Mouse (Mus musculus) testis, adult 2 months (tissue): ENCODE measurements around the gene Grap. TPM values are rescaled to one million over a fixed set of nuclear protein-coding genes. Genes with fewer than 3 reads are reported as not detected.
"Not testable (repeated sequence)": the region's sequence is repeated elsewhere in the genome, so short reads cannot be mapped to it uniquely, and the experiment has no call there.

Source experiments
- H3K27ac ChIP-seq: fragments of 200-500 bp; 2 replicates; pipeline ENCODE4 v1.5.1; 2012; ENCODE audit warnings: low read depth, low read length; ENCODE audit not compliant: control insufficient read depth, insufficient read depth
- H3K27me3 ChIP-seq: fragments of 200-500 bp; 2 replicates; pipeline ENCODE4 v1.6.1; 2012; ENCODE audit warnings: mild to moderate bottlenecking, low read length, moderate library complexity; ENCODE audit not compliant: control insufficient read depth, insufficient read depth
- H3K36me3 ChIP-seq: fragments of 200-500 bp; 2 replicates; pipeline ENCODE4 v1.6.1; 2012; ENCODE audit warnings: mild to moderate bottlenecking, low read length; ENCODE audit not compliant: control insufficient read depth, insufficient read depth
- H3K4me1 ChIP-seq: fragments of 200-500 bp; 2 replicates; pipeline ENCODE4 v1.6.1; 2012; ENCODE audit warnings: low read length; ENCODE audit not compliant: control insufficient read depth, insufficient read depth
- H3K4me3 ChIP-seq: fragments of 200-500 bp; 2 replicates; pipeline ENCODE4 v1.5.1; 2012; ENCODE audit warnings: low read depth, mild to moderate bottlenecking, low read length, moderate library complexity, mixed read lengths; ENCODE audit not compliant: control insufficient read depth
- CTCF ChIP-seq: fragments of 200-500 bp; IDR thresholded peaks from 2 replicates; pipeline ENCODE4 v1.5.1; 2012; ENCODE audit warnings: low read depth, mild to moderate bottlenecking, inconsistent platforms, low read length, moderate library complexity; ENCODE audit not compliant: control insufficient read depth, insufficient read depth, insufficient replicate concordance
- POLR2A ChIP-seq: fragments of 200-500 bp; IDR thresholded peaks from 2 replicates; pipeline ENCODE4 v1.6.1; 2012; ENCODE audit warnings: low read depth, mild to moderate bottlenecking, inconsistent platforms, low read length, moderate library complexity; ENCODE audit not compliant: control insufficient read depth
- polyA plus RNA-seq: library from polyadenylated mRNA; depleted of rRNA; stranded (reverse); fragments of >200 nt; gene quantifications from 2 replicates; pipeline ENCODE4 v1.2.3, GENCODE M21; 2012

Grap gene
- polyA plus RNA-seq, 1 experiment, result 2.2 TPM

GRCm38 (mm10) chr11:61625136-61625535 is 27.9 kb upstream of the Grap start:
- no peak overlapping the region for H3K27ac ChIP-seq
- TF ChIP-seq CTCF (no peak), POLR2A (no peak)
- H3K4me3 ChIP-seq, result no peak overlapping the region

GRCm38 (mm10) chr11:61626509-61626908 is 26.6 kb upstream of the Grap start:
- H3K36me3 ChIP-seq, result no peaks in the 10 kb centered on the region
- H3K27me3 ChIP-seq, result no peaks in the 10 kb centered on the region
- H3K27ac ChIP-seq, result no peak overlapping the region
- TF ChIP-seq POLR2A (no peak), CTCF (no peak)
- H3K4me1 ChIP-seq, result peaks cover 2% of the 10 kb centered on the region; the same call in 1 of the 2 replicates
- H3K4me3 ChIP-seq, result no peak overlapping the region

More at GRCm38 (mm10) chr11:61625136-61625535, 27.9 kb upstream of the Grap start:
- Histone ChIP-seq H3K36me3 (no peaks in the 10 kb centered on the region), H3K4me1 (peaks cover 10% of the 10 kb centered on the region), H3K27me3 (no peaks in the 10 kb centered on the region)

DNA sequence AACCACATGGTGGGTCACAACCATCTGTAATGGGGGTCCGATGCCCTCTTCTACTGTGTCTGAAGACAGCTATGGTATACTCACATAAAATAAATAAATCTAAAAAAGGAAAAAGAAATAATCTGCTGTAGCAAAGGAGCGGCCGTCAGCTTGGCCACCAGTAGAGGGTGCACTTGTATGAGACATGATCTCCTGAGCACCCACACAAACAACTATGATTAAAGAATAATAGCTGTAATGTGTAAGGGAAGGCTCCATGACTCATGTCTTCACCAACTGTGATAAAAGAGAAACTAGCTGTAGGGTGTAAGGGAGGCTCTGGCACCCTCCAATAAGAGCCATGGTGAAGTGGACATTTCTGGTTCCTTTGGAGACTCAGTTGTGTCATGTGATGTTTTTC is 23.4 kb upstream of the Grap start:
- Histone ChIP-seq H3K27ac (no peak overlapping the region), H3K36me3 (no peaks in the 10 kb centered on the region), H3K4me3 (no peak overlapping the region), H3K4me1 (no peaks in the 10 kb centered on the region), H3K27me3 (no peaks in the 10 kb centered on the region)
- TF ChIP-seq CTCF, result no peak
- TF ChIP-seq POLR2A, result no peak

DNA sequence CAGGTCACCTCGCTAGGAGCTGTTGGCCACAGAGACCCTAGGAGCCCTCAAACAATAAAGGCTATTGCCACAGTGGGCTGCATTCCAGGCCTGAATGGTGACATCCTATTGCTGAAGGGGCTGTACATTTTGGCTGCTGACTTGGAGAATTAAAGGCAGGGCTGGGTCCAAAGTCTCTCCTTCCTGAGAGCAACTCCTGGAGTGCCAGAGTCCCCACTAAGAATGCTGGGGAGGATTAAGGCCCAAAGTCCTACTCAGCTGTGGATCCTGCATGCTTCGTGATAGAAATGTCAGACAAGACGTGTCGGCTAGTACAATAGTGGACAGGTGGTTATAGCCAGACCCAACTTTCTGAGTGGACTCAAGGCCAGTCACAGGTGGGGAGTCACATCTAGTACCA is 16.8 kb upstream of the Grap start:
- not testable (repeated sequence) for H3K36me3 ChIP-seq, H3K27me3 ChIP-seq, H3K4me3 ChIP-seq, H3K27ac ChIP-seq, H3K4me1 ChIP-seq

GRCm38 (mm10) chr11:61637413-61637812 is 15.7 kb upstream of the Grap start:
- TF ChIP-seq CTCF (no peak), POLR2A (no peak)
- Histone ChIP-seq H3K27me3 (no peaks in the 10 kb centered on the region), H3K4me3 (no peak overlapping the region), H3K36me3 (no peaks in the 10 kb centered on the region), H3K4me1 (no peaks in the 10 kb centered on the region), H3K27ac (no peak overlapping the region)

DNA sequence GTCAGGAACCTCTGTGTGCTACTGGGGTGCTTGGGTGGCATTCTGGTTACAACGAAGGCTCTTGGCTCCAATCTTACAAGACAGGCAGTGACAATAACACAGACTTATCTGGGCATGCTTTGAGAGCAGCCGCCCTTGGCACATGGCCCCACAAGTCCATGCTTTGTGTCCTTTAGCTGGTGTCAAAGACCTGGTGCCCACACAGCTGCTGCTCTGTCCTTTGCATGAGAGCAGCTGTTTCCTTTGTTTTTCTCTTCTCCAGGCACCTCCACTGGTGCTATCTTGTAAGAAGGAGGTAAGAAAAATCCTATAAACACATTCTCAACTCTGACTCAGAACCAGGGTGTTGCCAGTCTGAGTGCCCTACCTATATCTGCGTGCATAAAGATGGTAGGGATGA is 15.2 kb upstream of the Grap start:
- Histone ChIP-seq H3K4me3 (no peak overlapping the region), H3K36me3 (no peaks in the 10 kb centered on the region), H3K27ac (no peak overlapping the region), H3K27me3 (no peaks in the 10 kb centered on the region), H3K4me1 (no peaks in the 10 kb centered on the region)
- no peak for TF ChIP-seq CTCF
- TF ChIP-seq POLR2A, result no peak

DNA sequence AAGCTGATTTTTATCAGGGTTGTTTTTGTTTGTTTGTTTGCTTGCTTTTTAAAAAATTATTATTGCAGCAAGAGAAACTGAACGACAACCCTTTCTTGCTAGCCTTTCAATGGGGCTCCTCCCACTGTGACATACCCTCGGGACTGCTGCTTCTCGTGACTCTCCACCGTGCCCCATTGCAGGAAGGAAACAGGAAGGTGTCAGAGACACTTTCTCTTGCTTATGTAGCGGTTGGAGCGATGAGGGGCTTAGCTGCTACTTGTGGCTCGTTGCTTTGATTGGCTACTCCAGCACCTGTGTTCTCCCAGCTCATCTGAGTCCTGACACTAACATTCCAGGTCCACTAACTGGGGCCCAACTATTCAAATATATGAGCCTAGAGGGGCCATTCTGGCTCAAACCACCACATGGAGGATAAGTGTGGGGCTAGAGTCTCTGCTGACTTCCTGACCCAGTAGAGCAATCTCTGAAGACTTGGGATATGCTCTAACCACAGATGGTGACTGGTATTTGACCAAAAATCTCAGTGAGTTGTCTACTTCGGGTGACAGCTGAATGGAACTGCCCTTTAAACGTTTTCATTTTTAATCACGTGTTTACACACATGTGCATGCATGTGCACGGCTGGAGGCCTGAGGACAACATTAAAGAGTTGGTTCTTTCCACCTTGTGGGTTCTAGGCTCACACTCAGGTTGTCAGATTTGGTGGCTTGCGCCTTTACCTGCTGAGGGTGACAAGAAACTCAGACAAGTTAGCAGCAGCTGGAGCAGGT is 14.1 kb upstream of the Grap start:
- Histone ChIP-seq H3K27me3 (no peaks in the 10 kb centered on the region), H3K4me1 (no peaks in the 10 kb centered on the region), H3K27ac (no peak overlapping the region), H3K4me3 (no peak overlapping the region), H3K36me3 (no peaks in the 10 kb centered on the region)
- TF ChIP-seq CTCF (no peak), POLR2A (no peak)

DNA sequence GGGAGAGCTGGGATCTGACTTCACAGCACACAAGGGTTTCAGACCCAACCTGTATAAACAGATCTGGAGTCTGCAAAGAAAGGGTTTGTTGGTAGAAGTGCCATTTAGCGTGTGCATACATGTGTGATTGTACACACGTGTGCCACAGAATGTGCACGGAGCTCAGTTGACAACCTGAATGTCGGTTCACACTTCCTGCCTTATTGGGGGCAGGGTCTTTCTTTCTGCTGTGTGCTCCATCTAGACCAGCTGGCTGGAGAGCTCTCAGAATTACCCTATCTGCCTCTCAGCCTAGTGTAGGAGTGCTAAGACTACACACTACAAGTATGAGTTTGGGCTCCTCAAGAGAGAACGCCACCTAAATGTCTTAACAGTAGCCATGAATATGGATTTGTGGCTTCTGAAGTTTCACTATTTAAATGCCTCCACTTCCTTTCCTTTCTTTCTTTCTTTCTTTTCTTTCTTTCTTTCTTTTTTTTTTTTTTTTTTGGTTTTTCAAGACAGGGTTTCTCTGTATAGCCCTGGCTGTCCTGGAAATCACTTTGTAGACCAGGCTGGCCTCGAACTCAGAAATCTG is 13.4 kb upstream of the Grap start:
- no peaks in the 10 kb centered on the region for H3K36me3 ChIP-seq
- H3K27ac ChIP-seq, result no peak overlapping the region
- TF ChIP-seq CTCF (no peak), POLR2A (no peak)
- H3K27me3 ChIP-seq, result no peaks in the 10 kb centered on the region
- peaks cover 5% of the 10 kb centered on the region for H3K4me1 ChIP-seq
- no peak overlapping the region for H3K4me3 ChIP-seq

DNA sequence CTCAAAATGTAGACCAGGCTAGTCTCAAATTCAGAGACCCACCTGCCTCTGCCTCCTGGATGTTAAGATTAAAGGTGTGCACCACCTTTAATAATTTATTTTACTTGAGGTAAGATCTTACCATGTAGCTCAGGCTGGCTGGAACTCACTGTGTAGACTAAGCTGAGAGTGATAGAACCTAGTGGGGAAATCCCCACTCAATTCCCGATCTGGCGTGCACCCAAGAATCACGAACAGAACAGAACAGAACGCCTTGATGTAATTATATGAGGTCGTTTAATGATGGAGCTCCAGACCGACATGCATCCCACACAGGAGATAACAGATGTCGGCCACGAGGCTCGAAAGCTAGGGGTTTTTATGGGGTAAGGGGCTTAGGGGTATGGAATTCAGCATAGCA is 12.5 kb upstream of the Grap start:
- H3K4me1 ChIP-seq, H3K36me3 ChIP-seq, H3K4me3 ChIP-seq: not testable (repeated sequence)

More for the DNA sequence above, 12.5 kb upstream of the Grap start:
- not testable (repeated sequence) for H3K27ac ChIP-seq, H3K27me3 ChIP-seq
